Mouse (Mus musculus) olfactory bulb, adult 2 months (tissue): ENCODE measurements around the gene Rpl29.

ENCODE experiments used
- CTCF ChIP-seq: fragments of 200-500 bp; IDR thresholded peaks from 2 replicates; pipeline ENCODE4 v1.5.1; 2012; ENCODE audit warnings: low read depth, mild to moderate bottlenecking, low read length, moderate library complexity; ENCODE audit not compliant: insufficient read depth
- POLR2A ChIP-seq: fragments of 200-500 bp; IDR thresholded peaks from 2 replicates; pipeline ENCODE4 v1.6.1; 2012; ENCODE audit warnings: mild to moderate bottlenecking, low read depth, low read length, moderate library complexity; ENCODE audit not compliant: insufficient read depth

- TF ChIP-seq CTCF (no peak), POLR2A (no peak)
Measured at GRCm38 (mm10) chr9:106451298-106451697, 22.0 kb downstream of the Rpl29 start.
